Mouse (Mus musculus) kidney, adult 18-20 months (tissue): ENCODE data around the gene Sirt7.

Experiments used
- DNase-seq: peaks from one replicate; pipeline ENCODE4 v3.0.0; 2021

Gene Sirt7

DNA sequence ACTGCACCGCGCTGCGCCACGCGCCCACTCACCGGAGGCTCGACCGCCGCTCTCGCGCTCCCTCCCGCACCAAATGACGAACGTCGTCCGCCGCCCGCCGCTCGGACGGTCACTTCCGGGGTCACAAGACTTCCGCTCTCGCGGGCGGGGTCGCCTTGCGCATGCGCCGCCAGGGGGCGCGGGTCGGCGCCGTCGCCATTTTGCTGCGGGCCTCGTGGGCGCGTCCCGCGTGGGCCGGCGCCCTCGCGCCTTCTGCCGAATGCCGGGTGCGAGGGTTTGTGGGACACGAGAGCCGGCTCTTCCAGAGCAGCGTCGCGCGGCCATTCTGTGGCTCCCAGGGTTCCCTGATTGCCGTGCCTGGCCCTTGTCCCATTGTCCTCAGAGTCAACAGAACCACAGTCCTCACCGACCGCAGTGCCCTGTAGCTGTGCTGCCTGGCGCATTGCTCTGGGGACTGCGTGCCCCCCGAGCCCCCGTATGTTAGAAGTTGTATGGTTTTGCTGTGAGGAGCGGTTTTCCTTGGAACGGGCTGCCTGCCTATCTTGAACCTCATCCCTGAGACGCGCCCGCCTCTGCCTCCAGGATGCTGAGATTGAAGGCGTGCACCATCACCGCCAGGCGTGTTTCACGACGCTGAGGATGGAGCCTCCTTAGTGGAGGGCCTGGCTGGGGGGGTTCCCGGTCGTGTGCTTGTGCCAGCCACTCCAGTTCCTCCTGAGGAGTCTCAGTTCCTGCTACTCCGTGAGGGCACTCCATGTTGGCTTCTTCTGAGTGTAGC is 43.4 kb downstream of the Sirt7 start, which contains the start of gene Arhgdia:
TSS of gene Arhgdia (minus strand) at position 135 of the 778 bp plus-strand sequence.
- DNase-seq = peak; percentile 91

DNA sequence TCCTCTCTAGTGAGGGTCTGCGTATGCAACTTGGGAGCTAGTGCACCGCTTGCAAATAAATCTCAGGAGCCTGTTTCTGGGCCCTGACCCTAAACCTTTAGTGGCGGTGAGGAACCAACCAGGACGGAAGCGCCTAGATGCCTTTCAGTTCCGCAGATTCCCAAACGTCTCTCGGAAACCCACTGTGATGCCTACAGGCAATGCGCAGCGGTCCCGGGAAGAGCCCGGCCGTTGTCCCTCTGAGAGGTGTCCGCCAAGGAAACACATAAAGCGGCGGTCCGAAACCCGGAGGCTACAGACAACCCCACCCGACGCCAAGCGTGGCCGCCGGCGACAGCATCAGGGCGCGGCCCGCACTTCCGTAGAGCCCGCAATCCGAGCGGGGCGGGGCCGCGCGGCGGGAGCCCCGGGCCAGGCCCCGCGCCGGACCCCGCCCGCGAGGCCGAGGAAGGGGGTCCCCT is 44.1 kb downstream of the Sirt7 start:
- peak; percentile 52 for DNase-seq

DNA sequence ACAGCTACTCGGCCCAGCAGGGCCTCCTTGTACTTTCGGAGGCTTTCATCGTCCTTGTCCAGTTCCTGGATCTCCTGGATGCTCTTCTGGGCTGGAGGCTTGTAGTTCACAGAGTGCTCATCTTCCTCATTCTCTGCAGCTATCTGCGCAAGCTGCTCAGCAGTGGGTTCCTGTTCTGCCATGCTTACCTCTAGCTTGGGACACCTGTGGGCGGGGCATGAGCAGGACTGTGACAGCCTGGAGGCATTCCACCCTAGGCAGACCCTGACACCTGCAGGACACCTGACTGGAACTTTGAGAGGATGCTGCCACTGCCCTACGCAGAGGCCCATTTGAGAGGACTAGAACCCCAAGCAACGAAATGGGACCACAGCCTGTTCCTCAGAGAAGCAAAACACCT is 44.9 kb downstream of the Sirt7 start:
- DNase-seq = peak; percentile 48

DNA sequence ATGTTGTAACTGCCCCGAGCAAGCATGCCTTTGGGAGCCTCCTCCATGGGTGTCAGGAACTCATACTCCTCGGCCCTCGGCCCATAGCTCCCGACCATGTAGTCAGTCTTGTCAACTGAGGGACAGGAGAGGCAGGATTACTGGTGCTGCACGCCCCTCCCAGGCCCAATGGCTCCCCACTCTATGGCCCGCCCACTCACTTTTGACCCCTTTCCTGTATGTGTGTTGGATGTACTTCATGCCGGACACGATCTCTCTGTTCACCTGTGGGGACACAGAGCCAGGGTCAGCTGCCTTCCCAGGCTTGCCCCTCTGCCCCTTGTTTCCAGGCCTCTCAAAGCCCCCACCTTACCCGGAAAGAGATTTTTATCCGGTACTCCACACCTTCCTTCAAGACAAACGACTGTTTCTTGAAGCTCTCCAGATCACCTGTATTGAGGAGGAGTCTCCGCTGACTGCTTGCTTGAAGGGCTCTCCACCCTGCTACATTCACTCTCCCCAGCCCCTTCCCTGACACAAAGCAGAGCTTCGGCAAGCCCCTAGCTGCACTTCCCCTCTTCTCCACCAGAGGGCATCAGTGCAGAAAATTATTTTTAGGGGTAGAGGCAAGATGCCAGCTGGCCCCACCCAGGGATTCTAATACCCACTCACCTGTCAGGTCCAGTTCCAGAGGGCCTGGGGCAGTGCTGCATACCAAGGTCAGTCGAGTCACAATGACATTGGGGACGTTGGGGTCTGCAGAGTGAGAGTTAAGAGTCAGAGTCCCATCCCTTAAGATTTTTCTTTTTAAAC is 45.5 kb downstream of the Sirt7 start:
- peak; percentile 76 for DNase-seq

- peak; percentile 28 for DNase-seq
These were observed 46.3 kb downstream of the Sirt7 start for GRCm38 (mm10) chr11:120578694-120579243.

DNA sequence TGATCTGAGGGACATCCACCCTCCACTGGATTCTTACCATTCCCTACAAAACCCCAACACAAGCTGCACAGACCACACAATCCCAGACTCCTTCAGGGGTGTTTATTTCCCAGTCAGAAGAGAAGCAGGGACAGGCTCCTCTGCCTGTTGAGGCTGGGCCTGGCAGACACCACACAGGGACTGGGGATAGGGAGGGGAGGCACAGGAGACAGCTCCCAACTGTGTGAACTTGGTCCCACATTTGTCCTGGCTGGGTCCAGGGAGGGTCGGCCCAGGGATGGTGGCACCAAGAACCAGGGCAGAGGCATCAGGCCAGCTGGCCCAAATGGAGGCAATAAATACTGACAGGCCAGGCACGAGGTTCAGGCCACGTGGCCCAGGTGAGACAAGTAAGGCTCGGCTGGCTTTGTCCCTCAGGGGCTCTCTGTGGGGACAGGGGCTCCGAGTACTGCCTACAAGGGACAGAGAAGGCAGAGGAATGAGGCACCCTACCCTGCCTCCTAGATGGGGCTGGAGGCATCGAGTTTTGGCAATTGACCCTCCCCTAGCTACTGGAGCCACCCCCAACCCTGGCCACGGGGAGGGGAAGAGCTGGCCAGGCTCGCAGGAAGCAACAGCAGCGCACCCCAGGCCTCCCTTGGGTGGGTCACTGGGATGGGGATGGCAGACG is 46.9 kb downstream of the Sirt7 start:
- peak; percentile 65 for DNase-seq

GRCm38 (mm10) chr11:120577211-120578023 is 47.6 kb downstream of the Sirt7 start:
- peak; percentile 54 for DNase-seq

DNA sequence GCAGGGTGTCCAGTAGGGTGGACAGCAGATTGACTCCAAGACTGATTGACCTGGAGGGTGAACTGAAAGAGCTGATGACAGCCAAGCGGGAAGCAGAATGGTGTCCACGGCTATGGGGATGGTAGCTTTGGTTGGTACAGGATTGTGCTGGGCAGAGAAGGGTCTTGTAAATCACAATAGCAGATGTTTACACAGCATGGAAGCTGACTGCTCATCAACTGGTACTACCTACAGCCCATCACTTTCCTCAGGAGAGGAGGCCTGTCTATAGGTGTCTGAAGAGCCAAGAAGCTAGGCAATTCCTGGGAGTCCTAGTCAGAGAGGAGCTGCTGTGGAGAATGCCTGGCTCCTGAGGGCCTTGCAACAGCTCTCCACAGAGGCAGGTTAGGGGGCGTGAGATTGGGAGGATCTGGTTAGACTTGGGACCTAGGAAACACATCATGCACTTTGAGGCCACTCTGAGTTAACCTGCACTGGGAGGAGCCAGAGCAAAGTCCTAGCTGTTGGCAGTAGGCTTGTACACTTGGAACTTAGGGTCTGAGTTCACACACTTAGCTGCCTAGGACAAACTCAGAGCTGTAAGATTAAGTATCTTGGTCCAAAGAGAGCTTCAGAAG is 48.6 kb downstream of the Sirt7 start:
- DNase-seq = peak; percentile 76

GRCm38 (mm10) chr11:120575940-120576339 is 49.1 kb downstream of the Sirt7 start:
- no peak for DNase-seq

DNA sequence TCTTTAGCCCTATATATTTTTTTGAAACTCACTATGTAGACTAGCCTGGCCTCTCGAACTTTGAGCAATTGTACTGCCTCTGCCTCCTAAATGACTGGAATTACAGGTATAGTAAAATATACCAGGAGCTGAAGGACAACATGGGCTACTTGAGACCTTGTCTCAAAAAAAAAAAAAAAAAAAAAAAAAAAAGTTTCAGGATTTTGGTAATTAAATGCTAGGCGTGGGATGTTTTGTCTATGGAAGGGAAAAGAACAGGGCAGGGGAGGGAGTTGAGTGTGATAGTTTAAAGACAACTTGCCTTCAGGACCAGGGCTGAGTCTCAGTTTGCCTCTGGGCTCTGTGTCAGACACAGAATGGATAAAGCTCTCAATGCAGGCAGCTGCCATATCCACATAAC is 50.0 kb downstream of the Sirt7 start:
- no peak for DNase-seq

DNA sequence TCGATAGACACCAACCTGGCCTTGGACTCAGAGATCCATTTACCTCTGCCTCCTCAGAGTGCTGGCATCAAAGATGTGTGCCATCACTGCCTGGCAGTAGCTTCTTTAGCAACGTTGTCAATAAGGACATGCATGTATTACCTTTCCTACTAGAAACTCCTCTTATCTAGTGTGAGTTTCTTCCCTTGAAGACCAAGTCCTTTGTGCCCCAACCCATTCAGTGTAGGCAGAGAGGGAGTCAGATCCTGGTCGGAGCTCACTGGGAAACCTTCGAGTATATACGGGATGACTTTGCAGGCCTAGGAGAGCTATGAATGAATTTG is 50.8 kb downstream of the Sirt7 start:
- DNase-seq = no peak

DNA sequence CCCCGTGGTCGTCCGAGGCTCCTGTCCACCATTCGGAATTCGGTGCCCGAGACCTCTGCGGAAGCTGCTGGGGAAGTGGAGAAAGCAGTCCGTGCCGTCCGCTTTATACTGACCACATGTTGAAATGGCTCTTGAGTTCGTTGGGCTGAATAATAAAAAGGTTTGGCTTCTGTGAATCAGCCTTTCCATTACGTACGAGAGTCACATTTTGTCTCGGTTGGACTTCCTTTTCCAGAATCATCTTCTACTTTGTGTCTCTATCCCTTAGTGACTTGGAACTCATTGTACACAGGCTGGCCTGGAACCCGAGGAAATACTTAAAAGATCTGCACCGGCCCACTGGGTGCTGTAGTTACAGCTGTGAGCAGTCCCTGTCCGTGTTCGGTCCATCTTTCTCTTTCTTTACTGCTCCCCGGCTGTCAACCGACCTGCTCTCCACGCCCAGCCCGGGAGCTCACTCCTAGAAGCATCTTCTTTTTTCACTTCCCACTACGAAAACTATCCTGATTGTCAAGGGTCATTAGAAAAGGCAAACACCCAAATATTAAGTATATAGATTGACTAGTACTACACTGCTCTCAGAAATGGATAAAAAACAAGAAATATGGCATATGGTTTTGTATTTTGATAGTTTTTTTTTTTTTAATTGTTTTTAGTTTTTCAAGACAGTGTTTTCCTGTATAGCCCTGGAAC is 51.3 kb downstream of the Sirt7 start:
- peak; percentile 18 for DNase-seq

GRCm38 (mm10) chr11:120572752-120573584 is 52.1 kb downstream of the Sirt7 start, which contains the start of gene P4hb:
P4hb (minus strand) TSS chr11:120573253.
- peak; percentile 100 for DNase-seq

- DNase-seq = no peak
These were observed 52.7 kb downstream of the Sirt7 start for GRCm38 (mm10) chr11:120572417-120572751.

- DNase-seq = no peak
These were observed 53.2 kb downstream of the Sirt7 start for GRCm38 (mm10) chr11:120571754-120572416.

DNA sequence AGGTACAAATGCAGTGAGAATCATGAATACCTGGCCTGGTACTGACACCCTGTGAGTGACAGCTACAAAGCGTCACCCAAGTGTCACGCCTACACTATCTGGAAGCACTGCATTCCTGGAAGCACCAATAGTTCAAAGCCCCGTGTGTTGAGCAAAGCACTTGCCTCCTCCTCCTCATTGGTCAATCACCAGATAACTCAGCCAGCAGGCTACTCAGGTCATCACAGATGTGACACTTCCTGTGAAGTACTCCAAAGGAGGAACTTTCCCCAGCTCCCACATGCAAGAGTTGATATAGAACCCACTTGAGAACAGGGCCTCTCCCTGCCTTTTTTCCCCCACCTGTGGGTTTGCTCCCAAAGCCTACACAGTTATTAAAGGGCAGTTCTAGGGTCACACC is 53.9 kb downstream of the Sirt7 start:
- DNase-seq = no peak
